Comparison of ENCODE assay signal across 23 mouse cellular contexts in the genomic region with DNA sequence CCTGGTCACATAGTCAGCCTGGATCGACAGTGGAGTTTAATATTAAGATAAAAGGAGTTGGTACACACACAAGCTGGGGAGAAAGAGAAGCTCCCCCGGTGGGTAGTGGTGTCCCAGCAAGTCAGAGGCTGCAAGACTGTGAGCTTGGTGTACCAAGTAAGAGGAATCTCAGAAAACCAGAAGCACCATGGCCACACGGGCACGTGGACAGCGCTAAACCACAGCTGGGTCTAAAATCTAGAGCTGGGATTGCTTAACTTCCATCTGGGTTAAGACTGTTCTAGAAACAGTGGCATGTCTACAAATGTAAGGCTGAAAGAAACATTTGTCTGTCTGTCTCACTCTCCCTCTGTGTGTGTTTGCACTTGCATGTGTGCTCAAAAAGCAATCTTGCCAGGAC. TPM values are rescaled to one million over a fixed set of nuclear protein-coding genes. Genes with fewer than 3 reads are reported as not detected.
"Had no signal": no experiment of that assay in that cellular context is flagged by ENCODE, and none has a peak within 500 bp of the region (broad histone marks: within the 10 kb centered on the region; RNA-seq: fewer than 3 reads in every experiment).

No protein-coding gene starts in this region.

- H3K27me3 ChIP-seq: liver, embryonic 13.5 days; midbrain, embryonic 13.5 days had no signal

- H3K4me3 ChIP-seq: limb, embryonic 10.5 days; limb, embryonic 13.5 days; liver, embryonic 13.5 days; midbrain, embryonic 13.5 days had no signal

- H3K36me3 ChIP-seq: limb, embryonic 10.5 days; limb, embryonic 13.5 days; liver, embryonic 13.5 days; midbrain, embryonic 13.5 days had no signal

- H3K9me3 ChIP-seq: limb, embryonic 10.5 days; limb, embryonic 13.5 days; liver, embryonic 13.5 days; midbrain, embryonic 13.5 days had no signal

- H3K4me2 ChIP-seq: limb, embryonic 13.5 days; liver, embryonic 13.5 days; midbrain, embryonic 13.5 days had no signal

- DNase-seq: kidney, postnatal 14 days; kidney, postnatal 4 days; liver; liver, embryonic 13.5 days; lung, adult 2 months; lung, postnatal 14 days; lung, postnatal 4 days; thymus, adult 18-20 months; thymus, postnatal 36 days had no signal

- H3K4me1 ChIP-seq: limb, embryonic 13.5 days had no signal

- ATAC-seq: midbrain, embryonic 13.5 days had no signal

- H3K9ac ChIP-seq: limb, embryonic 13.5 days; liver, embryonic 13.5 days; midbrain, embryonic 13.5 days had no signal

- H3K27ac ChIP-seq: limb, embryonic 10.5 days; limb, embryonic 13.5 days; liver, embryonic 13.5 days; midbrain, embryonic 13.5 days had no signal

RNA-seq across cellular contexts. Expression of a gene that starts 21.5 kb away (rescaled TPM):
- total RNA-seq: layer of hippocampus, adult 18-20 months; layer of hippocampus, postnatal 14 days; left cerebral cortex, postnatal 25 days; megakaryocyte, adult 5-6 weeks; midbrain, postnatal 0 days had no signal
- polyA plus RNA-seq: limb, embryonic 10.5 days; liver, embryonic 13.5 days; liver, embryonic 16.5 days; lung, adult 2 months; lung, embryonic 16.5 days; small intestine, adult 2 months; spleen, adult 2 months; stomach, embryonic 16.5 days; urinary bladder, adult 2 months had no signal
